Mouse (Mus musculus) left cerebral cortex, adult 11 months (tissue): ENCODE data around the gene Atf7ip2.

Experiments
- DNase-seq: peaks from one replicate; pipeline ENCODE4 v3.0.0; 2022; ENCODE audit warnings: low spot score

The Atf7ip2 gene

DNA sequence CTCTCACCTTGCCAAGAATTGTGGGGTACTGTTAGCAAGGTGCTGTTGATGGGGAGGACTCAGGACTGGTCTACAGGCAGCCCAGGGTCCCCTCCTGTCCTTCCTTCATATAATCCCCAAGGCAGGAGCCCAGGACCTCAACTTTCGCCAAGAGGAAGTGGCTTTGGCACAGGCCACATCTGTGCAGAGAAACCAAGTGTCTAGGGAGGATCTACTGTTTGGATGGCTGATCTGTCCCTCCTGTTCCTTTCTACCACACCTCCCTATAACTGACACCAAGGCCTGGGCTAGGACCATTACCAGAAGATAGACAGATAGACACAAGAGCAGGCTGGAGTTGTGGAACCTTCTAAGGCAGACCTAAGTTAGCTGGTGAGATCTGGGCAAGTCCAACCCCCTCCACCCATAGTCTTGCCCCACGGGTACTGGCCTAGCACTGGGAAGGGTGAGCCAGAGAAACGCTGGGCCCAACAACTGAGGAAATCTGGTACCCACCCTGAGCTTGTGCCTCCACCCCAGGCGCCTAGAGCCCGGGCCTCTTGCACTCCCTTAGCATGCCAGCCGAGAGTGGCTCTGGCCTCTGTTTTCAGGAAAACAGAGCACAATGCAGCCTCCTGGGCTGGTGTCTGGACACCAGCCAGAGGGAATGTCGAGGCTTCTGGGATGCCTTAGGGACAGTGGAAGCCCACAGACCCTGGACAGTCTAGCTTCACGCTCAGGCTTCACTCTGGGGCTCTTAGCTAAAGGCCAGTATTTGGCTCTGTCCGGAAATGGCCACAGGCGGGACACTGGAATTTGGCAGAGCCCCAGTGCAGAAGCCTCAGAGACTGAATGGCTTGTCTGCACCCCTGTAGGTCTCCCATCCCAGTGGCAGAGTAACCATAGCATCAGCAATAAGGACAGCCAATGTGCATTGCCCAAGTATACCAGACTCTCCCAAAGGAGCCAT lies 105.5 kb downstream of the Atf7ip2 start:
- DNase-seq = no peak

DNA sequence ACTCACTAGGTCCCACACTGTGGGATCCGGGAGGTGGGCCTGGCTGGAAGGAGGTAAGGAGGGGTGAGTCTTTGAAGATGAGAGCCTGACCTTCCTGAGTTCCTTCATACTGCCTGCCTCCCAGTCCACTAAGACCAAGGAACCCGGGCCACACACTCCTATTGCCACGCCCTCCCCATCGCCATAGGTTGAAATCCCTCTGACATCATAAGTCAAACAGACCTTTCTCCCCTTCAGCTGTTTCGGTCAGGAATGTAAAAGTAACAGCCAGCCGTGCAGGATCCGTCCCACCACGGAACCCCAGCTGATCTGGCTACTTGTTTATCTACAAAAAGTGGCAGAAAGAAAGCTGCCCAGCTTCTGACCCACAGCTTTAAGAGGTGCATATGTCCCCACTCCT lies 107.1 kb downstream of the Atf7ip2 start:
- DNase-seq = no peak

GRCm38 (mm10) chr16:10300231-10301186 lies 108.0 kb downstream of the Atf7ip2 start:
- DNase-seq = no peak
